Mouse (Mus musculus) embryonic fibroblast, embryonic 13.5 days (primary cell): Measurements from ENCODE around the gene Ankrd54. TPM values are rescaled to one million over a fixed set of nuclear protein-coding genes. Genes with fewer than 3 reads are reported as not detected.
"Not testable (repeated sequence)": the region's sequence is repeated elsewhere in the genome, so short reads cannot be mapped to it uniquely, and the experiment has no call there.

Source experiments
- H3K27ac ChIP-seq: 2 replicates; pipeline ENCODE4 v1.5.1; 2012; ENCODE audit warnings: low read length, control low read depth, inconsistent platforms; ENCODE audit not compliant: insufficient read depth
- H3K4me1 ChIP-seq: 2 replicates; pipeline ENCODE4 v1.6.1; 2011; ENCODE audit warnings: low read length; ENCODE audit not compliant: control insufficient read depth, insufficient read depth
- H3K4me3 ChIP-seq: 2 replicates; pipeline ENCODE4 v1.5.1; 2011; ENCODE audit warnings: mild to moderate bottlenecking, control low read depth, low read length; ENCODE audit not compliant: insufficient read depth
- CTCF ChIP-seq: IDR thresholded peaks from 2 replicates; pipeline ENCODE4 v1.5.1; 2011; ENCODE audit warnings: mild to moderate bottlenecking, control low read depth, low read length, moderate library complexity, borderline replicate concordance; ENCODE audit not compliant: insufficient read depth
- POLR2A ChIP-seq: IDR thresholded peaks from 2 replicates; pipeline ENCODE4 v1.6.1; 2011; ENCODE audit warnings: low read depth, mild to moderate bottlenecking, control low read depth, low read length, moderate library complexity
- polyA plus RNA-seq: library from polyadenylated mRNA; stranded (reverse); fragments of >200 nt; gene quantifications from 2 replicates; pipeline ENCODE4 v1.2.4, GENCODE M21; 2011; ENCODE audit warnings: low read depth; ENCODE audit not compliant: missing spikeins, insufficient read length

Ankrd54 gene
- polyA plus RNA-seq, 1 experiment = 13.8 TPM

DNA sequence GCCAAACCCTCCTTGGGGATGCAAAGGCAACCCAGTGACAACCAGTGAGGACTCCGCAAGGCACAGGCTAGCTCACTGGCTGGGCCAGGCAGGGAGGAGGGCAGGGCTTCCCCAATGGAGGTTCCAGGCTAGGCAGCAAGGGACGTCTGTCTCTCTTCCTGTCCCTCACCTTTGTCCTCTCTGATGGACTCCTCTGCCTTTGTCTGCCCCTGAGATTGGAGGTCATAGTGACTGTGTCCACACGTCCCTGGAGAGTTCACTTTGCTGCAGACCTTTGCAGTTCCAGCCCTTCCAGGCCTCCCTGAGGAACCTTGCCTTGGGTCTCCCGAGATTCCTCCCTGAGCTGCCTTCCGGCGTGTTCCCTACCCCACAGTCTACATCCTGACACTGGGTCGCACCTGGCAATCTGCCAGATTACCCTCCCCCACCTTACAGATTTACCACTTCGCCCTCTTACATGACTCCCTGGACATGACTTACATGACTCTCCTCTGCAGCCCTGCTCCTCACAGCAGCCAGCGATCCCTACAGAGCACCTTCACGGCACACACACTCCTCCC lies 39.9 kb downstream of the Ankrd54 start:
- Histone ChIP-seq H3K27ac (no peak overlapping the region), H3K4me1 (no peaks in the 10 kb centered on the region), H3K4me3 (no peak overlapping the region)
- TF ChIP-seq POLR2A (no peak), CTCF (no peak)

DNA sequence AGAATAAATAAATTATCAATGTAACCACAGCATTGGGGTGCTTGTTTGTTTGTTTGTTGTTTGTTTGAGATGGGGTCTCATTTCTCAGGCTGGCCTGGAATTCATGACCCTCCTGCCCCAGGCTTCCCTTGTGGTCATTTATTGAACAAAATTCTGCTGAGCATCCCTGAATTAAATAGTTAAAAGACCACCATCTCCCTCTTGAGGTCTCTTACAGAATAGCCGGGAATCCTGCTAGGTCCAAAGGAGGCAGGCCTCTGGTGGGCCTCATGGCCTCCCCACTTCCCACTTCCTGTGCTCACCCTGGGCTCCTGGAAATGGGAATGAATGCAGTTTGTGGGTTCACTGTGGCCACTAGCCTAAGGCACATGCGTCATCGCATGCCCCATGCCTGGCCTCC lies 43.8 kb downstream of the Ankrd54 start:
- TF ChIP-seq CTCF = no peak
- TF ChIP-seq POLR2A = no peak
- Histone ChIP-seq H3K4me1 (no peaks in the 10 kb centered on the region), H3K4me3 (no peak overlapping the region), H3K27ac (no peak overlapping the region)

DNA sequence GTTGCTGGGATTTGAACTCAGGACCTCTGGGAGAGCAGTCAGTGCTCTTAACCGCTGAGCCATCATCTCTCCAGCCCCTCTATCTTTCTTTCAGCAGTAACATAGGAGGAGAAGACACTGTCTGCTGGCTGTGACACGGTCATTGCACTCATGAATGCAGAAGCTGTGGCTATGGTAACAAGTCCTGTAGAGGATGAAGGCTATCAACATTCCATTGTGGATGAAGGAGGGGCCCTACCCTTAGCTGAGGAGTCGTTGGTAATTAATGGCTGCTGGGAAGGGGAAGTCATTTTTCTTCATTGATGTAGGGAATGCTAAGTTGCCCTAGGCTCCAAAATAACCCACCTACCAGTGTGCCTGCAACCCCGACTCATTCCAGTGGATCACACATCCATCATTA lies 44.5 kb downstream of the Ankrd54 start:
- H3K4me1 ChIP-seq = no peaks in the 10 kb centered on the region
- no peak overlapping the region for H3K4me3 ChIP-seq
- H3K27ac ChIP-seq = no peak overlapping the region
- TF ChIP-seq POLR2A = no peak
- TF ChIP-seq CTCF = no peak

DNA sequence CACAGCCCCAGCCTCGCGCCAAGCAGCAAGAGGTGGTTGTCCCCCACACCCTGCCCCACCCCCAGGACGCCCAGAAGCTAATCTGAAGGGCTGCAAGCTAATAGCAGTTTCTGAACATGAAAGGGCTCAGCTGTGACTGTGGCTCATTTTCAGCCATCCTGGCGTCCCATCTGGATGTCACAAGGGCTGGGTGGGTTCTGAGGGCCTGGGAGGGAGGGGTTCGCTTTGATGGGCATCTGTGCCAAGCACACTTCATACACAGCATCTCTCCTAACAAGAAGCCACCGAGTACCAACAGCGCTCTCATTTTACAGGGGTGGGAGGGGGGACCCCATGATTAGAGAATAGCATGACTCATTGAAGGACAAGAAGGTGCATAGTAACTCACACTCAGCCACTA lies 49.3 kb downstream of the Ankrd54 start:
- Histone ChIP-seq H3K27ac (no peak overlapping the region), H3K4me3 (no peak overlapping the region), H3K4me1 (no peaks in the 10 kb centered on the region)
- TF ChIP-seq POLR2A = no peak
- TF ChIP-seq CTCF = no peak

DNA sequence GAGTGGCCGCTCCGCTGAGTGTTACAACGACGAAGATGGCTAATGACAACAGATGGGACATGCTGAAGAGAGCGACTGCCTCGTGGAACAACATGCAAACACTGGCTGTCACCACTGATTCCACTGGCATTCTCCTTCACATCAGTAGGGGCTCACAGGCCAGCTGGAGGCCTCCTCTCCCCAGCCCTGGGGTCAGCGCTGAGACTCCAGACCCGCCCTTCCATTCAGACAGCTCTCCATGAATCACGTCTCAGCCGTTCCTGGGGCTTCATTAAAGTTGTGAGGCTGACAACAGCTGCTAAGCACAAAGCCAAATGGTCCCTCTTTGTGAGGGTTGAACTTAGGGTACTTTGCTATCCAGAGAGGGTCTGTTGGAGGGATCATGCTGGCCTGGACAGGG lies 51.1 kb downstream of the Ankrd54 start:
- Histone ChIP-seq H3K4me3 (no peak overlapping the region), H3K4me1 (no peaks in the 10 kb centered on the region), H3K27ac (no peak overlapping the region)
- TF ChIP-seq CTCF = no peak
- no peak for TF ChIP-seq POLR2A

DNA sequence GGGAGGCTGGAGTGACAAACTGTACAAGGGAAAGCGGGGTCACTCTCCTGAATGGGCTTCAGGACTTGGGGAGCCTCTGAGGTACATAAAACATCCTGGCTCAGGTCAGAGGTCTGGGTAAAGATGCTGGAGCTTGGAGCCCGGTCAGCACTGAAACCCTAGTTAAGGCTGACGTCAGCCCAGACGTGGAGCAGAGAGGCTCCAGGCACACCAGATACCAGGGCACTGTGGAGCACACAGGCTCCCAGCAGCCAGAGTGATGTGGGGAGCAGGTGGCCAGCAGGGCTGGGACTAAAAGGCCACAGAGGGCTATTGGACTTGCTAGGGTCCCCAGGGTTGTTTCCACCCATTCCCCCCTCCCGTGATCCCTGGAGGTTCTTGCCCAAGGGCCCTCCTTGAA lies 53.0 kb downstream of the Ankrd54 start:
- Histone ChIP-seq H3K4me1 (no peaks in the 10 kb centered on the region), H3K4me3 (no peak overlapping the region), H3K27ac (no peak overlapping the region)
- TF ChIP-seq POLR2A (no peak), CTCF (no peak)

DNA sequence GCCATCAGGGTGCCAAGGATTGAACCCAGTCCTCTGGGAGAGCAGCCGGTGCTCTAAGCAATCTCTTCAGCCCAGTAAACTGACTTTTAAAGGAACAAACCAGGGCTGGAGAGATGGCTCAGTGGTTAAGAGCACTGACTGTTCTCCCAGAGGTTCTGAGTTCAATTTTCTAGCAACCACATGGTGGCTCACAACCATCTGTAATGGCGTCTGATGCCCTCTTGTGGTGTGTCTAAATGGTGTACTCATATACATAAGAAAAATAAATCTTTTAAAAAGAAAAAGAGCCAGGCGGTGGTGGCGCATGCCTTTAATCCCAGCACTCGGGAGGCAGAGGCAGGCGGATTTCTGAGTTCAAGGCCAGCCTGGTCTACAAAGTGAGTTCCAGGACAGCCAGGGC lies 54.9 kb downstream of the Ankrd54 start:
- not testable (repeated sequence) for H3K4me1 ChIP-seq, H3K27ac ChIP-seq, H3K4me3 ChIP-seq

DNA sequence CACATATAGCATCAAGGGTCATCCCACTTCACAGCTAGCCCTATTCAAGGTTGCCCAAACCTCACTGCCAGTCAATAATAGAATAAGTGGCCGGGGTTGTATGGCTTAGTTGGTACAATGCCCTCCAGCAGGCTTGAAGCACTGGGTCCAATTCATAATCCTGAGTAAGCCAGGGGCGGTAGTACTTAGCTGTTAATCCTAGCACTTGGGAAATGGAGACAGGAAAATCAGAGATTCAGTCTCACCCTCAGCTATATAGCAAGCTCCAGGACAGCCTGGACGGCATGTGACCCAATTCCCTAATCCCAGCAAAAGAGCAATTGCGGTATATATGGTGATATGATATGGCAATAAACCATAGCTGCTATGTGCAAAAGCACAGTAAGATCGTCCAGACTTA lies 55.6 kb downstream of the Ankrd54 start:
- TF ChIP-seq POLR2A = no peak
- no peak for TF ChIP-seq CTCF
- Histone ChIP-seq H3K4me3 (no peak overlapping the region), H3K4me1 (no peaks in the 10 kb centered on the region), H3K27ac (no peak overlapping the region)

DNA sequence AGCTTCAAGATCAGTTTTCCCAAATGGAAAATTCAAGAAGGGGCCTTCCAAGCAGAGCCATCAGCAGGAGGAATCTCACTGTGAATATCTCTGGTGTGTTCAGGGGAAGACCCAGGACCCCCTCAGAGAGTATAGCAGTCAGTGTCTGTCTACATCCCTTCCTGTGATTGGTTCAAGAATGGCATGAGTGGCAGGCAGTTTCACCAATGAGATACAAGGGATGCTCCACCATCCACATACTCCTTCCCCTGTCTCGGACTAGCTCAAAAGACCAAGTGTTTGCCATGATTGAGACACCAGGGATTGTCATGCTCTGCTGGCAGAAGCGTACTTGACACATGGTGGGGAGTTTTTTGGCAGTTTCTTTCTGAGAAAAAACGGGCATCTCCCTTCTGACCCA lies 56.1 kb downstream of the Ankrd54 start:
- no peak overlapping the region for H3K27ac ChIP-seq
- TF ChIP-seq POLR2A (no peak), CTCF (no peak)

DNA sequence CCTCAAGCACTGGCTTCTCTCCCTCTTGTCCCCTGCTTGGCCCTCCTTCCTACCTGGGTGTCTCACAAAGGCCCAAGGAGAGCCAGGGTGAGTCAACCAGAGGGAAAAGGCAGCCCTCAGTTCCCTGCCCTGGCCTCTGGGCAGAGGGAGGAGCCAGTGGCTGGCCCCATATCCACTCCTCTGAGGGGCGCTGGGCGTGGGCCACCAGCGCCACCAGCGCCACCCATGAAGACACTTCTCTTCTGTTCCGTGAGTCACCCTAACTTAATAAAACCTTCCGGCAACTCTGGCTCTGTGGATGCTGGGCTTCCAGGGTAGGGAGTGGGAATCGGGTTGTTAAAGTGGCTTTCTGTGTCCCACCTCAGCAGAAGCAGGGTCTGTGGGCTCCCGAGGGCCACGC lies 57.1 kb downstream of the Ankrd54 start:
- TF ChIP-seq POLR2A (no peak), CTCF (no peak)
- no peak overlapping the region for H3K4me3 ChIP-seq
- no peak overlapping the region for H3K27ac ChIP-seq
- no peaks in the 10 kb centered on the region for H3K4me1 ChIP-seq

More for the DNA sequence above, 56.1 kb downstream of the Ankrd54 start:
- Histone ChIP-seq H3K4me3 (no peak overlapping the region), H3K4me1 (no peaks in the 10 kb centered on the region)

Other genes starting within 250 kb of the Ankrd54 start
- 26.1 and 30.9 TPM in 2 replicates for gene Cdc42ep1, start 220.3 kb downstream of the Ankrd54 start, polyA plus RNA-seq
- not detected in 2 replicates for gene Lgals2, start 207.4 kb downstream of the Ankrd54 start, polyA plus RNA-seq
- gene Gga1, start 185.7 kb downstream of the Ankrd54 start, polyA plus RNA-seq = 33.1 and 33.2 TPM in 2 replicates
- gene Gm49510, start 163.2 kb downstream of the Ankrd54 start, polyA plus RNA-seq = 0.61 TPM in 1 of 2 replicates, not detected in the other
- gene Sh3bp1, start 163.1 kb downstream of the Ankrd54 start, polyA plus RNA-seq = 44.1 and 47.8 TPM in 2 replicates
- 3.0 and 4.2 TPM in 2 replicates for gene Pdxp, start 149.0 kb downstream of the Ankrd54 start, polyA plus RNA-seq
- 4,027 and 4,662 TPM in 2 replicates for gene Lgals1, start 136.2 kb downstream of the Ankrd54 start, polyA plus RNA-seq
- gene Nol12, start 128.0 kb downstream of the Ankrd54 start, polyA plus RNA-seq = 46.6 and 55.4 TPM in 2 replicates
- 34.2 and 45.6 TPM in 2 replicates for gene Triobp, start 115.2 kb downstream of the Ankrd54 start, polyA plus RNA-seq
- gene H1f0, start 34.4 kb downstream of the Ankrd54 start, polyA plus RNA-seq = 107 and 206 TPM in 2 replicates
- not detected in 2 replicates for gene Galr3, start 21.0 kb downstream of the Ankrd54 start, polyA plus RNA-seq
- 247 and 268 TPM in 2 replicates for gene Eif3l, start 12.3 kb upstream of the Ankrd54 start, polyA plus RNA-seq
- gene Micall1, start 46.0 kb upstream of the Ankrd54 start, polyA plus RNA-seq = 17.0 and 27.4 TPM in 2 replicates
- 82.7 and 96.6 TPM in 2 replicates for gene Polr2f, start 78.1 kb upstream of the Ankrd54 start, polyA plus RNA-seq
- gene 1700088E04Rik, start 78.4 kb upstream of the Ankrd54 start, polyA plus RNA-seq = 1.7 and 2.2 TPM in 2 replicates
- gene Sox10, start 102.3 kb upstream of the Ankrd54 start, polyA plus RNA-seq = 1.0 TPM in 1 of 2 replicates, not detected in the other
- gene Pick1, start 166.3 kb upstream of the Ankrd54 start, polyA plus RNA-seq = 11.7 and 15.2 TPM in 2 replicates
- gene Gm49486, start 166.5 kb upstream of the Ankrd54 start, polyA plus RNA-seq = 0.72 and 0.77 TPM in 2 replicates
- gene Slc16a8, start 191.9 kb upstream of the Ankrd54 start, polyA plus RNA-seq = not detected in 2 replicates
- 0.23 TPM in 1 of 2 replicates, not detected in the other for gene Baiap2l2, start 222.6 kb upstream of the Ankrd54 start, polyA plus RNA-seq